Mouse (Mus musculus) NIH3T3 (cell line): Measurements from ENCODE around the gene Gpr83.

ENCODE experiments used
- DNase-seq: peaks from one replicate; pipeline ENCODE4 v3.0.0-alpha.2; 2012; ENCODE audit warnings: low read depth

Gene Gpr83

DNA sequence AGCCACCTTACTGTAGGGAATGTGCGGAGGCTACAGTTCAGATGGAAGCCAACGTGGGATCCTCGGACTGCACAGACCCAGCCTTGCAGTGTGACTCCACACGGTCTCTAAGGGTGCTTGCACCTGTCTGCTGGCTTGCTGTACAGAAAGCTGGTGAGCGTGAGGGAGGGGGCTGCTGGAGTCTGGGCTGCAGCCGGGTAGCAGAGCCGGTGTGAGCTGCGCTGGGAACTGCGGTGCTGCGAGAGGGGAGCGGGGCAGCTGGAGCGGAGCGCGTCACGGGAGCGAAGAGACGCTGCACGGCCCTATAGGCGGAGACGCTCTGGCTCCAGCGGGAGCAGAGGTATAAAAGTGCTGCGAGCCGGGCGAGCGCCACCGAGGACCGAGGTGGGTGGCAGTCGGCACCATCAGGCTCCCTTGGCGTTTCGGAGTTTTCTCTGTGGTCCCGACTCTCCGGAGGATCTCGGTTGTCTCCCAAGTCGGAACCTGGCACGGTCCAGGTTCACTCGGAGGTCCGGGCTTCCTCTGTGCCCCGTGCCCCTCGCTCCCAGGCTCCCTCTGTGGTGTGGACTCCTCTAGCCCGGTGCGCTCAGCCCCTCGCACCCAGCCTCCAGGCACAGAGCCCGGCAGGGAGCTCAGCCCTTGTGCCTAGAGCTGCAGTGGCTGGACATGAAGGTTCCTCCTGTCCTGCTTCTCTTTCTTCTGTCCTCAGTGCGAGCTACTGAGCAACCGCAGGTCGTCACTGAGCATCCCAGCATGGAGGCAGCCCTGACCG is at the start of gene Gpr83:
Gpr83 (plus strand) TSS at position 343 of the 772 bp plus-strand sequence.
- DNase-seq, result no peak

GRCm38 (mm10) chr9:14821396-14821795 is 38.6 kb upstream of the Gpr83 start:
- DNase-seq, result no peak

GRCm38 (mm10) chr9:14824840-14825239 is 35.2 kb upstream of the Gpr83 start:
- DNase-seq, result no peak

DNA sequence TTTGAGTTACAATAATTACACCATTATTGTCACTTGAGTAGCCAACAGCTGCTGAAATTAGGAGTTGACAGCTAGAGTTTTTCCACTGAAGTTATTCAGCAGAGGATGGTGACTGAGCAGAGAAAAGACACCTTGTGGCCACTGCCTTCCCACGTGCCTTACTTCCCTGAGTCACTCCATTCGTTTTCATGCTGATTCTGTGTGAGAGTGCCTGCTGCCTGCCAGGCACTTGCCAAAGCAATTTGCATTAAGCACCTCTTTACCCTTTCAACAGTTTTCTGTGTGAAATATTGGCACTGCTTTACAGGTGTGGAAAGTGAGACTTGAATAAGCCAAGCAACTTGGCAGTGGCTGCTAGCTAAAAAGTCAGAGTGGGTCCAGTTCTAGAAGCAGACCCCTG is 32.1 kb upstream of the Gpr83 start:
- DNase-seq, result no peak

DNA sequence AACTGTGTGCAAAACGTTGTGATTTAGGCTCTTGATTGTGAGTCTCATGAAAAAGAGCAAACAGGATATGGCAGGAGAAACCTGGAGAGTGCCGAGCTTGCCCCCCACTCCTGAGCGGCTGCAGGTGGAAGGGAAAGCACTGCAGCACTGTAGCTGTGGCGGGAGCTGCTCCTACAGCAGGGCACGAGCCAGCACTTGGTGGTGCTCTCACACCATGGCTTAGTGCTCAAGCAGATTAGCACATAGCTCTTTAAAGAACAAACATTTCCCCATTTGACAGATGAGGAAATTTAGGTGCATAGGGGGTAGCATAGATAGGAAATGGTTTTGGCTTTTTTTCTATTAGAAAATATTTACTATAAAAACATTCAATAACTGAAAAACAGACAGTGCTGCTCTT is 28.0 kb upstream of the Gpr83 start:
- no peak for DNase-seq

DNA sequence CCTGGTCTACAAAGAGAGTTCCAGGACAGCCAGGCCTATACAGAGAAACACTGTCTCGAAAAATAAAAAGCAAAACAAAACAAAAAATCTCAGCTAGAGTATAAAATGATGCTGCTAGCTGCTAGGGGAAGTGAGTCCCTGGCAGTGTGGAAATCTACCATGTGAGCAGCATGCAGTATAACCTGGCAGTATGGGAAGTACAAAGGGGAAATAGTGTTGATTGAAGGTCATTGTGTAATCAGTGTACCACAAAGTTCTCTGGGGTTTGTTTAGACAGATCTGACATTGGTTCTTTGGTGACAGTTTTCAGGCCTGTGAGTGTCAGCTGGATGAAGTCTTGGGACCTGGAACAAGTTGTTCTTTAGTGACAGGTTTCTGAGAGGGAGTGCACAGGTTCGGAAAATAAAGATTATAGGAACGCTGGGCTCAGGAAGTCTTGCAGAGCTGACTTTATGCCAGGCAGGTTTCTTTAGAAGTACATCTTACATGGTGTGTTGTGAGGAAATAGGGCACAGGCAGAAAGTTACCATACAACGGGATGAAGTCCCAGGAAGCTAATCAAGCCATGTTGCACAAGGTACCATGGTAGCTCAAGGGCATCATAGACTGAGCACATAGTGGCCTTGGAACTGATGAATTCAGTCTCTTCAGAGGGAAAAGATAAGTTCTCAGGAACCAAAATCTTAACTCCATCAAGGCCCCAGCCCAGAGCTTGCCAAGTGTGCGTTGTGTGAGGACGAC is 24.5 kb upstream of the Gpr83 start:
- no peak for DNase-seq

GRCm38 (mm10) chr9:14839527-14839926 is 20.5 kb upstream of the Gpr83 start:
- no peak for DNase-seq

DNA sequence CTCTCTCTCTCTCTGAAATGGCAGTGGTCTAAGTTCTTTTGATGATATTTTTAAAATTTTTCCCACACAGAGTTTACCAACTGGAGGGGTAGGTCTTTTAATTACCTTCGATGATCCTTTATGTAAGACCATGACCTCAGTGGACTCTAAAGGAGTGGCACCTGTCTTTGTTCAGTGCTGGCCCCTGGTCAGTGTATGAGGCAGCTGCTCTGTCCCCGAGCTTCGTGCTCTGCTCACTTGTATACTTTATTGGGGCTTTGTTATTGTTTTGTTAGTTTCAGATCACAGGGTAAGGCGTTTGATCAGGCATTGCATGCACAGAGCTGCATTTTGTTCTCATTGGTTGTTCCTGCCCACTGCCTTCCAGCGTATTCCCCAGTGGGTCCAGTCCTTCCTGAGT is 20.0 kb upstream of the Gpr83 start:
- no peak for DNase-seq

- peak; percentile 80 for DNase-seq
Measured at GRCm38 (mm10) chr9:14841878-14842761, 17.9 kb upstream of the Gpr83 start.

DNA sequence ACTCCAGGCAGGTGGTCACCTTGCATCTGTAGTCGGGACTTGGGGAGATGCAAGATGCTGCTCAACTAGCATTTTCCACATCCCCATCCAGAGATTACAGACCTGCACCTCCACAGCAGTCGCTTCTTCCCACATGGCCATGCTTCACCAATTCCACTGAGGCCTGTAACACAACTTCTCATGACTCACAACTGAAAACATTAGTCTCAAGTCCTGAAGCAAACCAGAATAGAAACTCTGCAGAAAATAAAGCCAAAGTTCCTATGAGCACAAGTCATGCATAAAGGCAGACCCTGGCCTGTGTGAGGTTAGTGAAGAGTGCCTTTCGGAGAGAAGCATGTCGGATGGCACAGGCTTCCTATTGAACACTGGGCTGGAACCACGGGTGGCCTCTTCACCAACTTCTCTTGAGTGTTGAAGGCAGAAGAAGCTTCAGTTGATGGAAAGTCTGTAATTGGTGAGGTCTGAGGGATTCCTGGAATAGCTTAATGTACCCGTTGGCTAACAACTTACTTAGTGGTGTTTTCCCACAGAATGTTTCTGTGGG is 16.6 kb upstream of the Gpr83 start:
- DNase-seq, result peak; percentile 4

GRCm38 (mm10) chr9:14843901-14844300 is 16.1 kb upstream of the Gpr83 start:
- no peak for DNase-seq

DNA sequence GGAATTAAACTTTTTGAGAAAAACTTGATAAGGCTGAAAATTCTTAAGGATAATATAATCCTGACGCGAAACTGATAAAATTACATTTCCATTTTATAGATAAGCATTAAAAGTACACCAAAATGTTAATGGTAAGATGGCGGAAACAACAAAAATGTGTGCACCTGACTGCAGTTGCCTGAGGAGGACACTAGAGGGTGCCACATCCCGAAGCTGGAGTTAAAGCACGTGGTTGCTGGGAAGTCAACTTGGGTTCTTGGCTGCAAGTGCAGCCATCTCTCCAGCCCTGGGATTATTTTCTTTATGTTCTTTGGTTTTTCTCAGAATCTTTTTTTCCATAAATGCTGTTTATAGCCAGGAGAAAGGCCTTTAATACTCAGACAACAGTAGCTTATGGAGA is 13.6 kb upstream of the Gpr83 start:
- DNase-seq, result peak; percentile 18

DNA sequence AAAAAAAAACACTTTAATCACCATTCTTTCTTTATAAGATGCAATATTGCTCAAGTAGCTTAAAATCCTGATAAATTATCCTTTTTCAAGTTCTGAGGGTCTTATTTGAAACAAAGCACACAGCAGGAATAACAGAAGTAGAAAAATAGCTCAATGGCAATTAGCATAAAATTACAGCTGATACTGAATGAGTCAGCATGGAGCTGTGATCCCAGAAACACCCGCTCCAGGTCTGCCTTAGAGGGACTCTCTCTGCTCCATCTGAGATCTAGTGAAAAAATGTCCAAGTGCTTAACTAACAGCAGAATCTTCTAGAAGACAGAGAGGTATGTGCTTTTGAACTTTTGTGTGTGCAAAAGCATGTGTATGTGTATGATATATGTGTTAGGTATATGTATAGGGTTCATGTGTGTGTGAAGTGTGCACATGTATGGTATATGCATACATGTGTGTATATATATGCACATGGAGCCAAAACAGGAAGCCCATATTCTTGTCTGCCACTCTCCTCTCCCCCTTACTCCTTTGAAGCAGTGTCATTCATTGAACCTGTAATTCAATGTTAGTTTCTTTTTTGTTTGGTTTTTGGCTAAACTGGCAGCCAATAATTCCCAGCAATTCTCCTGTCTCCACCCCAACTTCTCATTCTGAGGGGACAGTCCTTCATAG is 11.6 kb upstream of the Gpr83 start:
- DNase-seq, result no peak

GRCm38 (mm10) chr9:14854585-14854984 is 5.4 kb upstream of the Gpr83 start:
- DNase-seq, result no peak

DNA sequence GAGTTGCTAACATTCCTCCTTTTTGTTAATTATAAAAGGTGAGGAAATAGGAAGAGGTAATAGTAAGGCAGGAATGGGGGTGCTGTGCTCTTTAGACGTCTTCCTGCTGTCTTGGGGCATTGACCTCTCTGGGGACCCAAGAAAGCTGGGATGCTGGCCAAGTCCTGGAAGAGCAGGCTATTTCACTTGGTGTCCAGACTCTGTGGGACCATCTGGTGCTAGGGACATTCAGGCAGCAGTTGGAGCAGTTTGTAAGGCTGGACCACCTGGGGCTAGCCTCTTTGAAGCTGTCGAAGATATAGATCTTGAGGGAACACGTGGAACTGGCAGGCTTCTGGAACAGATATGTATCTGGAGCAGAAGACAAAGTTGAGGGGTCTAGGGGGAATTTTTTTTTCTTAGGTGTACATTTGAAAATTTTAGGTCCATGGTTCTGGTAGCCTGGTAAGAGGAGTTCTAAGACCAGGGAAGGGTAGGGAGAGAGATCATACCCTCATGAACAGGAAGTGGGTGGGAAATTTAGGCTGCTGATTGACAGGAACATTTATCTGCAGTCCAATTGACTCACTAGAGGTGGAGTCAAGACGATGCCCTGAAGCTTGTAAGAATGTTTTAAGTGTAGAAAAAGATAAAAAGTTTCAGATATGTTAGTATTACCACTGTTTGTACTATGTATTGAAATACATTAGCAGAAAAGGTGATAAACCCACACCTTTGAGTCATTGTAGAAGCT is 2.9 kb upstream of the Gpr83 start:
- no peak for DNase-seq

GRCm38 (mm10) chr9:14858170-14858706 is 1.8 kb upstream of the Gpr83 start:
- DNase-seq, result no peak

DNA sequence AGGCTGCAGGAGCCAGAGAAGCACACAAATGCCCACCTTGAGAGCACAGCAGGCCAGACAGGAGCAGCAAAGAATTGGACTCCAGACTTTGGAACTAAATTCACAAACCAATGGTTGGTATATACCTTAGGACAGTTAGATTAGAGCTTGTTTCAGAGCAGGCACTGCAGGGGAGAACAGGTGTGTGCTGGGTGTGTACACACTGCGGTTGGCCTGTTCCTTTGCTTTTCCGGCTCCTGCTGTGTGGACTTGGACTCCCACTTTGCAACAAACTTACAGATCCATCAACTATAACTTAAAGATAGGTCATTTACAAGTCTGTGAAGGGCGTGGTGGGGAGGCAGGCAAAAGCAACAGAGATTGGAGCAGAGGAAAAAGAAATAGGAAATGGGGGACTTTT is 1.2 kb upstream of the Gpr83 start:
- DNase-seq, result no peak

DNA sequence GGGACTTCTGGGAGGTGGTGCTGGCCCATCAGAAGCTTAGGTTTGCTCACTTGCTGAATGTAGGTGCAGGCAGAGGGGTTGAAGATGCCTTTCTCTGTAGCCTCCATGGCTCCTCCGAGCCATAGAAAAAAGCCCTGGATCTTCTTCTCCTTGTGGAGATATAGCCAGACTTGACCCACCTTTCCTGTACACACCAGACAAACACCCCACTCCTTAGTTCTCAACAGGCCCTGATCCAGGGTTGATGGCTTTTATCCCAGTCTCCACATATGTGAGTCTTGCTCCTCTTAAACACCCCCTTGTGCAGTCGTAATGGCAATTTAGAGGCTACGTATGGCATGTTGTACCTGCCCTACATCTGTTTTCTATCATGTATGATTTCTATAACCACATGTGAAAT is 3.1 kb downstream of the Gpr83 start:
- no peak for DNase-seq

- DNase-seq, result no peak
Measured at GRCm38 (mm10) chr9:14864726-14865125, 4.7 kb downstream of the Gpr83 start.

GRCm38 (mm10) chr9:14866957-14867356 is 6.9 kb downstream of the Gpr83 start:
- peak; percentile 25 for DNase-seq

DNA sequence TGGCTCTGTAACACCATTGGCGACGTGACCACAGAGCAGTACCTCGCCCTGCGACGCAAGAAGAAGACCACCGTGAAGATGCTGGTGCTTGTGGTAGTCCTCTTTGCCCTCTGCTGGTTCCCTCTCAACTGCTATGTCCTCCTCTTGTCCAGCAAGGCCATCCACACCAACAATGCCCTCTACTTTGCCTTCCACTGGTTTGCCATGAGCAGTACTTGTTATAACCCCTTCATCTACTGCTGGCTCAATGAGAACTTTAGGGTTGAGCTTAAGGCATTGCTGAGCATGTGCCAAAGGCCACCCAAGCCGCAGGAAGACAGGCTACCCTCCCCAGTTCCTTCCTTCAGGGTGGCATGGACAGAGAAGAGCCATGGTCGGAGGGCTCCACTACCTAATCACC is 8.3 kb downstream of the Gpr83 start:
- no peak for DNase-seq
